Mouse (Mus musculus) left cerebral cortex, postnatal 25 days (tissue): ENCODE measurements at regions not wholly inside any gene's neighbourhood (a gene's known extent, or its start where the extent isn't known, plus 50 kb on each side); places are given as distances from the start of the nearest gene placed in this dataset.
"Not testable (repeated sequence)": the region's sequence is repeated elsewhere in the genome, so short reads cannot be mapped to it uniquely, and the experiment has no call there.

Experiments
- DNase-seq, 2 experiments: peaks; one replicate each; pipeline ENCODE4 v3.0.0; 2022; ENCODE audit warnings: low spot score in 2 of 2, mixed read lengths in 1 of 2
- intact Hi-C: fragments of 180-260 bp; cut with DNase I; formaldehyde crosslinking; loops from one replicate; pipeline ENCODE4 v1.15.1; 2025

DNA sequence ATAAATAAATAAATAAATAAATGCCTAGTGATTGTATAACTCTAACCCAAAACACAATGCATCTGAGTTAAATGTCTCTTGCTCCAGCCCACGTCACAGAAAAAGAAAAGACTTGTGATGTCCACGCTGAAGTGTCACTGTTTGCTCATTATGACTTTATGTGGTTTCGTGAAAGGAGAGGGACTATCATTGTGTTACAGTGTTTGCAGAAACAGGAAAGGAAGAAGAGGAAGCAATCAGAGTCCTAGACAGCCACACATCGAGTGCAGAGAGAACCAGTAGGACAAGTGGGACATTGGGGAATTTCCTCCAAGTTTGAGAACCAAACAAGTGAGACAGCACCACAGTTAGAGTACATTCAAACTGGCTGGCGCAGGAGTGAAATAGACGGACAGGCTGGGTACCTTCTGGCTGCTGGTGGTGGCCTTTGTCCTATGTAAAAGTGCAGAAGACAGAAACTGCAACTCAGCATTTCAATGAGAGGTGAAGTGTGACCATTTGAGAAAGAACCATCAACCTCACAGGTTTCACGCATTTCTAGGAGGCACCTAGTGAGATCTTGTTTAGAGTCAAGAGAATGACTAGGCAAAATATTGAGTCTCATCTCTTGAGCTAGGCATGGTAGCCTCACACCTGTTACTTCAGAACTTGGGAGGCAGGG lies 59.6 kb downstream of the Fasl start:
- intact Hi-C loops, result no loop called here
- no peak for DNase-seq

DNA sequence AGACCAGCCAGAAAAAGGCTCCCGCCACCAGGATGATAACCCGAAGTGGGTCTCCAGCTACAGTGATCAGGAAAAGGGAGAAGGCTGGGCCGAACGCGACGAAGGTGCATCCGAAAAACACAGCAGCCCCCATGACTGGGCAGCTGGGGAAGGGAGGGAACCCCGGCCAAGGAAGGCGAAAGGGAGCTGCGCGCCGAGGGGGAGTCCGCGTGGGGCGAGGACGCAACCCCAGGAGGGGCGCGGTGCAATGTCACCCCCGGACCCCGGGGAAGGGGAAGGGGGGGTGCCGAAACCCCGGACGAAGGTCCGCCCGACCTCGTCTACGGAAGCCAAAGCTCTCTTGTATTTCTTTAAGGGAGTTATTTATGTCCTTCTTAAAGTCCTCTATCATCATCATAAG lies 60.9 kb downstream of the Fasl start:
- DNase-seq, intact Hi-C loops: not testable (repeated sequence)

DNA sequence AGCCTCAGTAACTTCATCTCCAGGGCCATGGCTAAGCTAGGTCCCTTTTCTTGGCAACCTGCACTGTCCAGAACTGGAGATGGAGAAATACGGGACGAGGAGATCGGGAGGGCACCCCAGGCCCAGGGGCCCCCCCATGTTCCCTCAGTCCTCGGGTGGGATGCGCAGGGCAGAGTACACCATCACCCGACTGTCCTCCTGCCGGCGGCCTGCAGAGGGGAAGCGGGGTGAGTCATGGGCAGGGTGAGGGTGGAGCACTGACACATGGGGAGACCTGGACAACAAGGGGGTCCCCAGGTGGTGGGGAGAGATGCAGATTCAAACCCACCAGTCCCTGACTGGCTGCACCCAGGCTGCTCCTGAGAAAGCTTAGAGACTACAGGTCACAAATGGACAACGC lies 62.2 kb downstream of the Fasl start:
- DNase-seq, intact Hi-C loops: not testable (repeated sequence)

DNA sequence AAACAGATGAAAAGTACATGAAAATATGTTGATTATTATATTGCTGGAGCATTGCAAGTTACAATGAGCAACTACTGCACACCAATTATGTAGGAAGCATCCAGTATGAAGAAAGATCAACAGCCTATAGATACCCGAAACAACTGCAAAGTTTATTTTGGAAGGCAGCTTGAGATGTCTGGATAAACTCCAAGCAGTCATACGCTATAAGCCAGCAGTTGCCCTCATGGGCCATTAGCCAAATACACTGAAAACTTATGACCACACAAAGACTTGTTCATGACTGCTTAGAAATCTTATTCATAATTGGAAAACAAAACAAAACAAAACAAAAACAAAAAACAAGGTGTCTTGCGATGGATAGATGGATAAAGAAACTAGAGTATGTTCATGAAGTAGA lies 68.4 kb downstream of the Fasl start:
- intact Hi-C loops, result no loop called here
- DNase-seq, result no peak

DNA sequence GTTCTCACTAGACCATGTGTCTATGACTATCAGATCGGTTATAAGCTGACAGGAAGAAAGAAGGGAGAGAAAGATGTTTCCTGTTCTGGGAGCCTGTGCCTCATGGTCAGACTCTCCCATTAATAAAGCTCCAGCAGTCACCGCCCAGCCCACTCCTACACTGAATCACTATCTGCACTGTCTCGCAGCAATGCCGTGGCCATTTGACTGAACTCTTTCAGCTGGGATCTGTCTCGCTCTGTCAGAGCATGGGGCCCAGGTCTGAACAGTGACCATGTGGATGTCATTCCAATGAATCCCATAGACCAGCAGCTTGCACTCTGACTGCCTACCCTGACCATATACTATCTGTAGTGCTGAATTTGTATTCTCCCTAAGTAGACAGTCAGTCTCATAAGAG lies 70.0 kb downstream of the Fasl start:
- DNase-seq, result no peak
- intact Hi-C loops, result no loop called here

DNA sequence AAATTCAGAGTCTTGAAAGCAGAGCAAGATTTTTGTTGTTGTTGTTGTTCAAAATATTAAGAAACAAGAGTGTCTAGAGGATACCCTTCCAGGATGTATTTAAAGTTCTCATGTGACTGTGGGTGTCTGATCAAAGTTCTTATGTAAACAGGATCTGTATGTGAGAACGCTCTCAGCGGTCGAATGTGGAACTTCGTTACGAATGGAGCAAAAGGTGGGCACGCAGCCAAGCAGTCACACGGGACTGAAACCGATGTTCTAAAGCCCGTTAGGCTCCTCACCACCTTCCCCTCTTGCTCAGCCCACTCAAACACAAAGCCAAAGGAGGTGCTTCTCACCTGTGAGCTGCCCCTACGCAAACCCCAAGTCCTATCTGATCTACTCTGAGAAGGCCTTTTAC lies 75.4 kb downstream of the Fasl start:
- peak; percentile 65 for DNase-seq
- intact Hi-C loops, result no loop called here

DNA sequence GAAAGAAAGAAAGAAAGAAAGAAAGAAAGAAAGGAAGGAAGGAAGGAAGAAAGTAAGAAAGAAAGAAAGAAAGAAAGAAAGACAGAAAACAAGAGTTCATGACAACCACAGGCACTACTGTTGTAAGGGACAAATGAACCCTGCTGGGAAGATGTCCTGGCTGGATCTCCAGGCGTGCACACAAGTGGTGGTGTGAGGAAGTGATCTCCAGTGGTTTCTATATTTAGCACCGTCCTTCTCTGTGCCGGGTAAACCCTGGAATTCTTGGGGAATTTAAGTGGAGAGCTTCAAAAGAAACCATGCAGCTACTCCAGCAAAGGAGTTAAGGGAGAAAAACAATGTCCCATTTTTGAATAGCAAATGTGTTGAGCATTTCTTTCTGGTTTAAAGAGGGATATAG lies 76.0 kb downstream of the Fasl start:
- intact Hi-C loops, result no loop called here
- no peak for DNase-seq

DNA sequence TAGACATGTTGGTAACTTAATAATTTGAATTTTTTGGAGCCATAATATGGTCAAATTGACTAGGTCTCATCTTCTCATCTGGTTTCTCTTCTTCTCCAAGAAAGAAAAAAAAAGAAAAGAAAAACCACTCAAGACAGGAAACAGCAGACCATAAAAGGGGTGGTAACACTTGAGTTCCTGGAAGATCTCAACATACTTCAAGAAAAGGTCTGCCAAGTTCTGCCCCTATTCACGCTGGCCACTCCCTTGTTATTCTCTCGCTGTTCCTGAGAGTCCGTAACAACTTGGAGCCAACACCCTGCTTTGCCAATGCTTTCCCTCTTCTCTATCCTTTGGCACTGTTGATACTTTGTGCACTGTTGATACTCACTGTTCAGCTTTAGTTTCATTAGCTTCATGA lies 81.2 kb downstream of the Fasl start:
- DNase-seq, result no peak
- intact Hi-C loops, result no loop called here

DNA sequence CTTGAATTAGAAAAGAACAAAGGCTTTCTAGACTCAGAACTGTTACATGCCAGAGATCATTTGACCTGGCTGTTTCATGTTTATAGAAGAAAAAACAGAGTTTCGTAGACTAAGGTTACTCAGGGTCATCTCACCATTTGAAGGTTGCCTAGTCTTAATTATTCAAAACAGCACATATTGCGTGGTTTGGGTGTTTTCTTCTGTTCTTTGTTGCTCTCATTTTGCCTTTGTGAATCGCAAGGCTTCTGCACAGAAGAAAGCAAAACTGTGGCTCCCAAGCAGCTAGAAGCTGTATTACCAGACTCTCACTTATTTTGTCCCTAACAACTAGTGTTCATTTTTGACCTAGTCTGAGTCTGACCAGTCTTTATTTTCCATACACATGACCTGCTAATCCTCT lies 83.3 kb downstream of the Fasl start:
- intact Hi-C loops, result no loop called here
- DNase-seq, result no peak

DNA sequence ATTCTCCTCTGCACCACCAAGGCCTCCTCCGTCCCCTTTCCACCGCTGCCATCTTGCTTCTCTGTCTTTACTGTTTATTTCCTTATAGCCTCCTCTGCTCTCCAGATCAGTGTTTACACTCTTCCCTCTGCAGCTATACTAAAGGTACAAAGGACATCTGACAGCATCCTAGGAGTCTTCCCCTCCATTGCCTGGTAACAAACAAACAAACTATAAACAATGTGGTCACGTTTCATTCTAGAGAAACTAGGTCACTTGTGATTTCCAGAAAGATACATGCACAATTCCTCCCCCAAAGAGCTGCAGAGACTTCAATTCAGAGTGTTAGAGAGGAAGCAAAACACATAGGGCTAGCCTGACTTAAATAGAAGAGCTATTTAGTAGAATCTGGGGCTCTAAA lies 83.8 kb downstream of the Fasl start:
- intact Hi-C loops, result no loop called here
- DNase-seq, result no peak

DNA sequence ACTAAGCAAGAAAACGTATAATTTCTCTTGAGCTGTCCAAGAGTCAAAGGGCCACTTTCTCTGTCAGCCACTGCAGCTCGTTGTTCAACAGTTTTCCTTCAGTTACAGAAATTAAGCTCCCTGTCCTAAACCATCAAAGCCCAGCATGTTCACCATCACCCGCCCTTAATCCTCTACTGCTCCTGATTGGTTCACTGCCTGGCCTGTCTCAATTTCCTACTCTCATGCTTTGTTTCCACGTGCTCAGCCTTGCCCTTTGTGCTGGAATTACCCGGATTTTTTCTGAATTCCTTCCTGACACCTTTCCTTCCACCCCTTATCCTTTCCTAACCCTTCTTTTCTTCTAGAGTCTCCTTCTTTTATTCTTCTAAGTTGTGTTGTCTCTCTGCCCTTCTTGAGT lies 92.4 kb downstream of the Fasl start:
- no peak for DNase-seq
- intact Hi-C loops, result no loop called here

DNA sequence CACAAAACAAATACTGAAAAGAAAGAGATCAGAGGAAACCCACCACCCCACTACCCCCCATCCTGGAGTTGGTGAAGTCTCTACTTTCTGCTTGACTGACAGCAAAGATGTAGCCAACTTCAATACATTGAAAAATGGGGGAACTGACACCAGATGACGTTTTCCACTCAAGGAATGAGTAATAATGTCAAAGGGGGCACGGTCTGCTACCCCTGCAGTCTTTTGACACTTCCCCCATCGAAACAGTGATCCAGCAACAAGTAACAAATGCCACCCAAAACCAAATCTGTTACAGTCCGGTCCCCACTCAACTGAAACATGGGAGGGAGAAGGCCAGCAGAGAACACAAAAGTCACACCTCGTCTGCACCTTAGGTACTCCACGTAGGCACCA lies 94.5 kb downstream of the Fasl start:
- intact Hi-C loops, result no loop called here

DNA sequence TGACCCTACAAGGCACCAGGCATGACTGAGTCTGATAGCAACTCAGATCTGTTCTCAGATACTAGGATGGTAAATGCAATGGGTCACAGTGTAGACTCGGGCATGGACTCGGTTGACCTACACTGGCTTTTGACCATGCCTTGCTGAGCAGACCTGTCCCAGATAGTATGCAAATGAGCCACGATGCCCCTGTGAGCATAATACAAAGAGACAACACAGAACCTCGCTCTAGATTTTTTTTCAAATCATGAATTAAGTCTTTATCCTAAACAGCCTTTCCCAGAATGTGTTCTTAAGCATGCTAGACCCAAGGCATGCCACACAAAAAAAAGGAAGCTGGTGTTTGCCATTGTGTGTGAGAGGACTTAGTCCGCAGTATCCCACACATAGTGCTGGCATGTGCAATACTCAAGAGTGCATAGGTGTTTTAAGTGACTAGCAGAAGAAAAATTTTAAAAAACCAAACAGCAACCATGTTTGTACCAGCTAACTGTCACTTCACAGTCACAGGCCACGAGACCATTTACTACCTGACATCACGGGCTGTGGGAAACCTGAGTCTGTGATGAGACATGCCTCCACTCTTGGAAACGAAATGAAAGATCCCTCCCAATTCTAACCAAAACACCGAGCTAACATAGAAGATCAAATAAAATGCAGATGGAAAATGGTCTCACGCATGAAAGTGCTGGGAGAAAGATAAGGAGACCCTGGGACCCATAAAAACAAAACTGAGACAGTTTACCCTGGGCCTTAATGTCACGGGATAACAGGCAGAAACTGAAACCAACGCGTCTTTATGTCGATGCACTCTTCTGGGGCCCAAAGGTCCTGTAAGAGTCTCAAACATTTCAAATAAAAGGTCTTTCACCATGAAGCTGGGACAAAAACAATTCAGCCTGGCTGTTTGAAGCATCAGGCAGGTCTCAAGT lies 95.2 kb downstream of the Fasl start:
- DNase-seq, result no peak
- intact Hi-C loops, result no loop called here

More for the DNA sequence above, 94.5 kb downstream of the Fasl start:
- DNase-seq, result no peak

DNA sequence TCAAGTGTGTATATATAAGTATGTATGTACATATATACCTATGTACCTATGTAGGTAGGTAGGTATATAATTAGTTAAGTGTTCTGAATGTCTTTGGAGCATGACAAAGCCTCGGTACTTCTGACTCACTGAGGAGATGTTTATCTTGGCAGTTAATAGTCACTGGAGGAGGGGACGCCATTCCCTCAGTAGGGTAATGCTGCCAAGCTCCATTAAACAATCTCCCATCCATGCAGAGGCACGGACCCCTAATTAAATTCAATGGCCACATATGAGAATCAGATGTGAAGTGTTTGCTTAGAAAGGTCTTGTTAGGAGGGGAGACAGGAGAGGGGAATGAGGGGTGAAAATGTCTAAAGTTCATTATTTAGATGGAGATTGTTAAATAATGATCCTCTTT lies 99.3 kb downstream of the Fasl start:
- DNase-seq, result no peak
- intact Hi-C loops, result no loop called here

DNA sequence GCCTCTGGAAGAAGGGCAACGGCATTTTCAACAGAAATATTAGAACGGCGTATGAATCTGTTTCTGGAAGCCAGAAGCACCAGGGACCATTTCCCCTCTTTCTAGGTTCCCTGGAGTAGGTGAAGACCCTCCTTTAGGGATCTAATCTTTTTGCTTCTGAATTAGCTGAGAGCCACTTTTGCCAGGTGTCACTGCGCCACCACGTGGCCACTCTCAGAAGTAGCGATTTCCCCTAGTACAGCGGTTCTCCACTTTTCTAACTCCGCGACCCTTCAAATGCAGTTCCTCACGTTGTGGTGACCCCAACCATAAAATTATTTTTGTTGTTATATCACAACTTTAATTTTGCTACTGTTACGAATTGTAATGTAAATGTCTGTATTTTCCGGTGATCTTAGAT lies 100.7 kb downstream of the Fasl start:
- peak; percentile 45 to 57 for DNase-seq
- intact Hi-C loops, result loop anchor here (1.0 kb wide), 1 partner anchor 287 kb away; no protein-coding TSS in a partner anchor

DNA sequence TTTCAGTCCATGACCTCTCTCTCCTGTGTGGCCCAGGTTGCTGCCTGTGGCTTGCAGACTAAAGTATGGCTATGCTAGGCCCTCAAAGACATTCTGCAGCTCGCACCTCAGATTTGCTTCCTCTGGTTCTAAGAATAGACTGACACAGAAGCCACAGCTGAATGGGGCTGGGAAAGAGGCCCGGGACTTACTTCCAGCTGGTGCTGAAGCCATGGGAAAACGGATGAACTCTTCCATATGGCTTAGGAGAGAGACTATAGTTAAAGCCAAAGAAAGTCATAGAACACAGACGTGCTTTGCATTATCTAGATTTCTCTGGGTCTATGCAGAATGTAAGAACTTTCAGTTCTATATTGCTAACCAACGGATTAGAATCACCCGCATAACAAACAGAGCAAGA lies 107.7 kb downstream of the Fasl start:
- intact Hi-C loops, result no loop called here
- DNase-seq, result peak in 1 of 2 experiments; percentile 38

DNA sequence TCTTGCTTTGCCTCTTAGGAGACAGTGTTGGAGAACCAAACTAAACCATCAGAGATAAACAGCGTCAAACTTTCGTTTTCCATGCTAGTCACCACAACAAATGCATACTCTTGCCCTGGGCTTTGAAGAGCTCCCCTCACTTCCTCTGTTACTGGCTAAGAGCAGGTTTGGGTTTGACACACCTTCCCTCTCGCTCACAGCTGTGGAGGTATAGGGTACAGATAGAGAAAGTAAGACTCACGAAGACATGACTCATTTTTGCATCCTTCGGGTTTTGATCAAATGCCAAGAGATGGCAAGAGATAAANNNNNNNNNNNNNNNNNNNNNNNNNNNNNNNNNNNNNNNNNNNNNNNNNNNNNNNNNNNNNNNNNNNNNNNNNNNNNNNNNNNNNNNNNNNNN lies 117.4 kb downstream of the Fasl start:
- no peak for DNase-seq
- intact Hi-C loops, result no loop called here

DNA sequence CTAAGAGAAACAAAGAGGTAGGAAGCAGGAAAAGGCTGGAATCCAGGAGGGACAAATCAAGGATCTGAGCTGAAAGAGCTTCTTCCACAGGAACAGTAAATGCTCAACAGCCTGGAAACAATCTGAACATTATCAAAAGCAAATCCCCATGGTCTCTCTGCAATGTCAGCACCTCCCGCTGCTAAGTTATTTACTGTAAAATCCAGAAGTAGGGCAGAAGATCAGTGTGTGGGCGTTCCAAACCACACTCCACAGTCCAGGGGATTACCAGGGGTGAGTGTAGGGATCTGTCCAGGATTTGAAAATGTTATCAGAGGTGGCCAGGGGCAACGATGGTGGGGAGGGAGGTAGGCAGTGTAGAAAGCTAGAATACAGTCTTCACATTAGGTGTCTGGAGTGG lies 124.0 kb downstream of the Fasl start:
- intact Hi-C loops, result no loop called here
- no peak for DNase-seq

DNA sequence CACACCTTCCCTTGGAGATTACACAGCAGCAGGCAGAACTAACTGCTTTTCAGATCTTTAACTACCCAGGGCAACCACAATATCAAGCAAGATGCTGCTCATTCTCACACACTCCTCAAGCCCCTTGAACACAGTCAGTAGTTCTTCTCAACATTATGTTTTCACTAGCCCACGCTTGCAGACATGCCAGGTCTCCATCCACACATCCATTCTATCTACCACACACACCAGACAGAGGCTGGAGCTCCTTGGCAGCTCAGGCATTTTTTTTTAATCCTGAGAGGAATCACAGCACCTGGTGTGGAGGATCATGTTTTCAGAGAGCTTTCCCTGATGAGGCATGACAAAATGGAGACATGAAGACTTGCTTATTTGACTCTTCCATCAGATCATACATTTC lies 124.9 kb downstream of the Fasl start:
- intact Hi-C loops, result no loop called here
- DNase-seq, result peak in 1 of 2 experiments; percentile 51

DNA sequence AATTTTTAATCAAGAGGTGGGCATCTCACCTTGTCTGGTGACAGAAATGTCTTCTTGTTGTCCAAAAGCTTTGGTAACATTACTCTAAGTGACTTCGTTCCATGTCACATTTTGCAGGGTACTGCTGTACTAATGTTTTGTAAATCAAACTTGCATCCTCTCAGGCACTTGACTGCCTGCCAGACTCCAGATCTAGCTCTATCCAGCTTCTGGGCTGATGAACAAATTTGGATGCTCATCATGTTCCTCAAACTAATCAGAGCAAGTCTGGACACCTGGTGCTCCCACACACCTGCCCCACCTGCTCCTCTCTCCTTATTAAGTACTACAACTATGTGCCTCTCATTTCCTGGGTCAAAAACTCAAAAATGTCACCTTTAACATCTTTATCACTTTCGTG lies 126.1 kb downstream of the Fasl start:
- DNase-seq, result no peak

DNA sequence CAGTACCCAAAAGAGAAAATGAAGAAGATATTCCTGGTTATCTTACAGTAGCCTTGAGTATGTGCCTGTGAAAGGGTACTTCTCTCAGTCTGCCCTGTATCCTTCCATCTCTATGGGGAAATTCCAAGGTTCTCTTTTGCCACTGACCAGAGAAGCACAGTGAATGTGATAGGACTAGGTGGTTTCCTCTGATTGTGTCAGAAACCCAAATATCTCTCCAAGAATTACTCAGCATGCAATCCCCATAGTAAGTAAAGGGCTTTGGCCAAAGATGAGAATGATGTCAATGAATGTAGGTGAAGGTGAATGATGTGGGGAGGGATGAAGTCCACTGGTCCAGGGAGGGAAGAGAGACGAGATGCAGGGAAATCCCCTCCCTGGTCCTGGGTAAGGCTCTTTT lies 130.8 kb downstream of the Fasl start:
- DNase-seq, result no peak
- intact Hi-C loops, result no loop called here

More for the DNA sequence above, 126.1 kb downstream of the Fasl start:
- intact Hi-C loops, result no loop called here
